Mouse (Mus musculus) ES-E14 (cell line): ENCODE measurements at regions not wholly inside any gene's neighbourhood (a gene's known extent, or its start where the extent isn't known, plus 50 kb on each side); places are given as distances from the start of the nearest gene placed in this dataset.

Experiments used
- DNase-seq: peaks from one replicate; pipeline ENCODE4 v3.0.0-alpha.2; 2013; ENCODE audit warnings: low read depth, low spot score
- H3K27ac ChIP-seq: 2 replicates; pipeline ENCODE4 v1.5.1; 2012; ENCODE audit warnings: low read depth, mild to moderate bottlenecking, low read length, moderate library complexity, mixed read lengths; ENCODE audit not compliant: poor library complexity, insufficient read depth, severe bottlenecking
- H3K36me3 ChIP-seq: 2 replicates; pipeline ENCODE4 v1.6.1; 2012; ENCODE audit warnings: mild to moderate bottlenecking, low read length, moderate library complexity, mixed read lengths; ENCODE audit not compliant: control insufficient read depth, poor library complexity, insufficient read depth, severe bottlenecking
- H3K4me1 ChIP-seq, 2 experiments: fragments of 150-350 bp in 1 of 2; sonication (generic) in 1 of 2; 2 replicates each; pipeline ENCODE4 v1.6.1; 2012; ENCODE audit warnings: low read length in 2 of 2, mild to moderate bottlenecking in 1 of 2, mixed read lengths in 1 of 2; ENCODE audit not compliant: control insufficient read depth in 2 of 2, insufficient read depth in 2 of 2, poor library complexity in 1 of 2
- H3K4me3 ChIP-seq, 2 experiments: fragments of 150-350 bp in 1 of 2; sonication (generic) in 1 of 2; 2 replicates each; pipeline ENCODE4 v1.5.1; 2012; ENCODE audit warnings: low read length in 2 of 2, low read depth in 1 of 2, mild to moderate bottlenecking in 1 of 2, mixed read lengths in 1 of 2; ENCODE audit not compliant: insufficient read depth in 1 of 2, poor library complexity in 1 of 2, severe bottlenecking in 1 of 2
- H3K9ac ChIP-seq: 2 replicates; pipeline ENCODE4 v1.6.1; 2012; ENCODE audit warnings: low read depth, mild to moderate bottlenecking, low read length, mixed read lengths; ENCODE audit not compliant: poor library complexity, insufficient read depth, severe bottlenecking
- H3K9me3 ChIP-seq: fragments of 150-350 bp; sonication (generic); 2 replicates; pipeline ENCODE4 v1.6.1; 2012; ENCODE audit warnings: low read depth, mild to moderate bottlenecking, low read length; ENCODE audit not compliant: control insufficient read depth, insufficient read depth
- CHD2 ChIP-seq: IDR thresholded peaks from 2 replicates; pipeline ENCODE4 v1.6.1; 2014; ENCODE audit warnings: mild to moderate bottlenecking, low read depth, low read length, inconsistent platforms
- HCFC1 ChIP-seq: IDR thresholded peaks from 2 replicates; pipeline ENCODE4 v1.6.1; 2012; ENCODE audit warnings: low read length, inconsistent platforms, borderline replicate concordance; ENCODE audit not compliant: insufficient read depth
- MAFK ChIP-seq: IDR thresholded peaks from 2 replicates; pipeline ENCODE4 v1.6.1; 2014; ENCODE audit warnings: mild to moderate bottlenecking, low read depth, low read length, inconsistent platforms; ENCODE audit not compliant: insufficient read depth
- ZC3H11A ChIP-seq: IDR thresholded peaks from 2 replicates; pipeline ENCODE4 v1.6.1; 2012; ENCODE audit warnings: low read depth, mild to moderate bottlenecking, inconsistent platforms, low read length, borderline replicate concordance
- ZNF384 ChIP-seq: IDR thresholded peaks from 2 replicates; pipeline ENCODE4 v1.6.1; 2012; ENCODE audit warnings: low read depth, low read length, inconsistent platforms
- in situ Hi-C, 2 experiments: fragments of 600-800 bp; cut with MboI; formaldehyde crosslinking; loops; one replicate each; pipeline ENCODE4 v1.15.1; 2025; ENCODE audit warnings: low sequenced_read_pairs in 2 of 2, inconsistent platforms in 1 of 2; ENCODE audit not compliant: unreplicated experiment in 2 of 2

DNA sequence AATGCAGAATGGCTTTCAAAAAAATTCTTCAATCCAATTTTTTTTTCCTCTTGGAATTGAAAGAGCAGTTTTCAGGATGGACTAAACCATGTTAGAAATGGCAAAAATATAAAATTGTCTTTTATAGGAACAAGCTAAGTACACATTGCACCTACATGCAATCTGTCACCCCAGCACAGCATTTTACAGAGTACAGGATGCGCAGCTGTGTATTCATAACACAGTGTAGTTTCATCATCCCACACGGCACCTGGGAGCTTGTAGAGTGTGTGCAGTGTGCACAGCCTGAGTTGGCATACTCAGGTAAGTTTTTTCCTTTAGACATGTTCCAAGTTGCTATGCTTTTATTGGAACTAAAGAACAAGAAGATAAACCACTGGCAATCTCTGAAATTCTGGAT is 974.0 kb downstream of the Stpg2 start:
- DNase-seq, result no peak
- in situ Hi-C loops, result no loop called here

DNA sequence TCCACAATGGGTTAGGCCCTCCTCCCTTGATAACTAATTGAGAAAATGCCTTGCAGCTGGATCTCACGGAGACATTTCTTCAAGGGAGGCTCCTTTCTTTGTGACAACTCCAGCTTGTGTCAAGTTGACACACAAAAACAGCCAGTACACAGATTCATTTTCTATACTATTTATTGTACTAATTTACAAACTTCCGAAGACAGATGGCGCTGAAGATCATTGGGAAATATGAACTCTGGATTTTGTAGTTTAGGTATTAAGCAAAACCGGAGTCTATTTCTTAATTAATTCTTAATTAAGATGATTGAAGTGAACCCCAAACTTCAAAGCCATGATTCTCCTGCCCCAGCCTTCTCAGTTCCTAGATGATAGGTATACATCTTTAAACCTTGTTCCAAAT is 977.2 kb downstream of the Stpg2 start:
- Histone ChIP-seq H3K36me3 (no peaks in the 10 kb centered on the region), H3K4me3 (no peak overlapping the region), H3K9ac (no peak overlapping the region), H3K9me3 (no peaks in the 10 kb centered on the region), H3K4me1 (no peaks in the 10 kb centered on the region), H3K27ac (no peak overlapping the region)
- in situ Hi-C loops, result no loop called here
- DNase-seq, result no peak
- TF ChIP-seq HCFC1 (no peak), MAFK (no peak), CHD2 (no peak), ZNF384 (no peak), ZC3H11A (no peak)

More for the DNA sequence above, 974.0 kb downstream of the Stpg2 start:
- no peaks in the 10 kb centered on the region for H3K9me3 ChIP-seq
- H3K4me3 ChIP-seq, result no peak overlapping the region
- no peak overlapping the region for H3K9ac ChIP-seq
- no peaks in the 10 kb centered on the region for H3K36me3 ChIP-seq
- no peaks in the 10 kb centered on the region for H3K4me1 ChIP-seq
- no peak overlapping the region for H3K27ac ChIP-seq
- no peak for TF ChIP-seq ZC3H11A
- TF ChIP-seq MAFK, result no peak
- no peak for TF ChIP-seq CHD2
- no peak for TF ChIP-seq ZNF384
- TF ChIP-seq HCFC1, result no peak

DNA sequence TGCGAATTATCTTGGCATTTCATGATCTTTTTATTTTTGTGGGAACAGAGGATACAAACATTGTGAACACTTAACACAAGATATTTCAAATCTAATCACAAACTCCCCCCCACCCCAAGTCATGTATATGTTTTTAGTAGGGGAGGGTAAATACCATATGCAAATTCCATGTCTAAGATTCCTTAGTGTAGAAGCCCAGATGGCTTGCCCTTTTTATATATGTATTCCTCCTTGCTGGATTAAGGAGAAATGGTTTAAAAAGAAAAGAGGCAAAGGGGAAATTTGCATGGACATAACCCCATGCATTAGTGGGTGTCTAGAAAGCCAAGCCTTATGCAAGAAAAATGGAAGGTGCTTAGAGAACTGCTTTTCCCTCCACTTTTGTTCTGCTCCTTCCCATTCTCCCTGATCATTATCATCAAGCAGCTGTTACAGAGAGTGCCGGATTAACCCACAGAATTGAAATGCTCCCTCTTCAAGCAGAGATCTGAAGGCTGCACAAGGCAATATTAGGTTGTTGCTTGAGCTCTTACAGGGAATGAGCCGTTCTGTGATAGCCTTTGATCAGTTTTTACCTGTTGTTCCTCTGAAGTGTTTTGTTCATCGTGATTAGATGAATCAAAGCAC is 979.5 kb downstream of the Stpg2 start:
- Histone ChIP-seq H3K36me3 (no peaks in the 10 kb centered on the region), H3K9me3 (no peaks in the 10 kb centered on the region), H3K27ac (no peak overlapping the region), H3K4me1 (no peaks in the 10 kb centered on the region), H3K4me3 (no peak overlapping the region), H3K9ac (no peak overlapping the region)
- no peak for DNase-seq
- TF ChIP-seq CHD2 (no peak), ZC3H11A (no peak), ZNF384 (no peak), HCFC1 (no peak), MAFK (no peak)
- in situ Hi-C loops, result no loop called here

DNA sequence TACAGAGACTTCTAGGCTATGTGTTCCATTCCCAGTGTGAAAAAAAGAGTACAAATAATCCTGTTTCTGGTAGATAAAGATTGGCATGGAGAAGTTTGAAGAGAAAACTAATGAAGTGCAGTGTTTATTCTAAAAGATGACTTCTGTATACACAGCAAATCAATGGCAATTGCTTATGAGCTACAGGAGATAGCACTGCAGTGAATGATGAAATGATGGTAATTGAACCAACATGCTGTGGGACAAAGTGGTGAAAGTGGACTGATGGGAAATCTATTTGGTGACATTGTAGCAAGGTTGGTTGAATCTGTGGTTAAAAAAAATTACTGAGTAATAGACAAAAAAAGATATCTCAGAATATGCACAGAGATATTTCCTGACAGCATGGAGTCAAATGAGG is 1000.4 kb downstream of the Stpg2 start:
- no peak for DNase-seq
- no peak for TF ChIP-seq HCFC1
- no peak for TF ChIP-seq CHD2
- no peaks in the 10 kb centered on the region for H3K4me1 ChIP-seq
- H3K9ac ChIP-seq, result no peak overlapping the region
- no peak overlapping the region for H3K4me3 ChIP-seq
- no peaks in the 10 kb centered on the region for H3K9me3 ChIP-seq
- in situ Hi-C loops, result no loop called here
- no peak overlapping the region for H3K27ac ChIP-seq
- no peaks in the 10 kb centered on the region for H3K36me3 ChIP-seq

DNA sequence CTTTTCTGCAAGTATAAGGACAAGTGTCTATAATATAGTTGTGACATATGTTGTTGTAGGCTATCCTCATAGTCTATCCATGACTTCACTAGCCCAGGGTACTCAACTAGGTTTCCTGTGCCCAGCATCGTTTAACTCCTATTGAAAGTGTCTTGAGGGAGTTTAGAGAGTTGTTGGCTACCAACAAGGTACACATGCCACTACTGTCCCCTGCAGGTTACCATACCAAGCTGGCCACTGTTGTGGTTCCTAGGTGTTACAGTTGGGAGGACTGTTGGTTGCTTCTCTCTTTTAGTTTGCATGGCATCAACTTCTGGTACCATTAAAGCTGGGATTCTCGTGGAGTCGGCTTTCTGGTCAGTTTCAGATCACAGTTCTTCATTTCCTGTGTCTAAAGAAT is 990.7 kb downstream of the Pdha2 start:
- TF ChIP-seq MAFK (no peak), HCFC1 (no peak), ZNF384 (no peak), ZC3H11A (no peak), CHD2 (no peak)
- Histone ChIP-seq H3K9me3 (no peaks in the 10 kb centered on the region), H3K9ac (no peak overlapping the region), H3K27ac (no peak overlapping the region), H3K36me3 (no peaks in the 10 kb centered on the region), H3K4me3 (no peak overlapping the region), H3K4me1 (no peaks in the 10 kb centered on the region)
- in situ Hi-C loops, result no loop called here
- no peak for DNase-seq
